Mouse (Mus musculus) right cerebral cortex, postnatal 36 days (tissue): ENCODE data around the gene Il9r.

Source experiments
- DNase-seq, 2 experiments: peaks; one replicate each; pipeline ENCODE4 v3.0.0; 2022; ENCODE audit warnings: low spot score in 2 of 2, mixed read lengths in 1 of 2

Gene Il9r

GRCm38 (mm10) chr11:32159176-32159575, 40.9 kb downstream of the Il9r start:
- DNase-seq = no peak

DNA sequence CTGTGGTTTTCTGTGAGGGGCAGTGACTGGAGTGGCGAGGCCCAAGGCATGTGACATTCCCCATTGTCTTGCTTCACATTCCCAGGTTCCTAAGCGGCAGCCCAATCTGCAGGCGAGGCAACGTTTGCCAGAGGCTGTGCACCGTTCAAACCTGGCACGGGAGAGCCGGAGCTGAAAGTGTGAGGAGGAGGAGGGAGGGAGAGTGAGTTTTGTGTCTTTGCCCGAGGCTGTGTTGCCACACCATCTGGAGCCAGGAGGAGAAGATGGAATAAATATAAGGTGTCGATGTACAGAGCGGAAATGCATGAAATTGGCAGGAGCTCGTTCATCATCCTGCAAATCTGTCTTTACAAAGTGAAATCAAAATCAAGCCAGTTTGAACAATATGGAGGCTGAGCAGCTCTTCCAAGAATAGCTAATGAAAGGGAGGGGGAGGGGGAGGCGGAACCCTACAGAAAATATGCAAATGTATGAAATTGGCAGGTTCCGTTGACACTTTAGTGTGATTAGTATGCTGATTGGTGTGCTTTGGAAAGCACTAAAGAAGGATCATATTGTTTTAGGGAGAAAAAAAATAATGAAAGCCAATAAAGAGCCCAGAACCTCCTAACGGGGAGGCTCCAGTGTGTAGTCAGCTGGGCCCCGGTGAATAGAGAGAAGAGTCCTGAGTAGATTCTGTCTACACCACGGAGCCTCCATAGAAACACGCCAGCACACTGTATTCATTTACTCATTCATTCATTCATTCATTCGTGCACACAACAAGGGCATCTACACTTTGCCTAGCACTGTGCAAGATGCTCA, 42.1 kb downstream of the Il9r start:
- peak; percentile 70 to 77 for DNase-seq

DNA sequence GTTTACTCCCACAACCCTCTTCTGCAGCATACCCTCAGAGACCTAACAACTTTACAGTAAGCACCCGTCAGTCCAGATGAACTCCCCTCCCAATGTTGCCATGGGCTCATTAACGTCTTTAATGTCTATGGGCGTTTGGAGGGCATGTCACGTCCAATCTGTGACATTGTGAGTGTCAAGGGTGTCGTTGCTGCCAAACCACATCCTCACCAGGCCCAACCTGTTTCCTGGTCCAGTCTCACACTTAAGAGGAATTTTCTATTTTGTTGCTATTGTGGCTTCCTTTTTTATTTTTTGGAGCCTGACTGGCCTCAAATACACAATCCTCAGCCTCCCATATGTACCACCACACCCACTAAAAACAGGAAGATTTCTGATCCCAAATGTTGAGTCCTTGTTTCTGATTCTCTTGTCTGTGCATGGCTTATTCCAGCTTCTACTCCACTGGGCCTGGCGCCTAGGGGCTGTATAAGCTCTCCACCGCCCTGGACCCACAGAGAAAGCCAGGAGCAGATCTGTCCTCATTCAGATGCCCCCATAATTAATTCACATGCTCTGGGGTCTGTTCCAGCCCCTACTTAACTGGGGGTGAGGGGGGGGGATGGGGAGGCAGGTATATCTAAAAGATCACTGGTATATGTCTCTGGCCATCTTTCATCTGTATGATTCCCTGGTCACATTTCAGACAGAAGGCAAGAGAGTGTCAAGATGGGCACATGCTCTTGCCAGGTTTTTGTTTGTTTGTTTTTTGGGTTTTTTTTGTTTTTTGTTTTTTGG, 43.0 kb downstream of the Il9r start:
- DNase-seq = no peak

DNA sequence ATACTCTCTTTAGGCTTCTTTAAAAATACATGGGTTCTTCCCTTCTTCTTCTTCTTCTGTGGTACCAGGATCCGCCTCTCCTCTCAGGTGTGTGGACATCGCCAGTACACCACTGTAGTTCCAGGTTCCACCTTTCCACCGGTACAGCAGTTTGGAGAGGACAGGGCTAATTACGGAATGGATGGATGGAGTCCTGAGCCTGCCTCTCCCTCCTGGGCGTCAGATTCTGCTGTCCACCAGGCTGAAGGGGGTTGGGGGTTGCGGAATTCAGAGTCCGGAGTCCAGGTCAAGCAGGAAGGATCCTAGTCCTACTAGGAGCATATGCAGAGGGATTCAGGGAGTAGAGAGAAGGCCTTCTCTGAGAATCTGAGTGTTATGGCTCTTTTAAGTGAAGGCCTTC, 46.9 kb downstream of the Il9r start:
- no peak for DNase-seq

DNA sequence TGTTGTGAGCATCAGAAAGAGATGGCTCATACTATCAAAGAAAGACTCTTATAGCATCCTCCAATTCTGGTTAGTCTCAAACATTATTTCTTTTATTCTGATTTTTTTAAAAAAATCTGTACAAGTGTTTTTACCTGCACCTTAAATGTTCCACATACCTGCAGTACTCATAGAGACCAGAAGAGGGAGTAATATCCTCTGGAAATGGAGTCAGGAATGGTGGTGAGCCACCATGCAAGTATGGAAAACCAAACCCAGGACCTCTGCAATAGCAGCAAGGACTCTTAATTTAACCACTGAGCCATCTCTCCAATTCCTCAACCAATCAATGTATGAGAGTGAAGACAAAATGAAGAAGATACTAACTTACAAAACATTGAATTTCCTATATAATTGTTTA, 47.3 kb downstream of the Il9r start:
- DNase-seq = no peak

DNA sequence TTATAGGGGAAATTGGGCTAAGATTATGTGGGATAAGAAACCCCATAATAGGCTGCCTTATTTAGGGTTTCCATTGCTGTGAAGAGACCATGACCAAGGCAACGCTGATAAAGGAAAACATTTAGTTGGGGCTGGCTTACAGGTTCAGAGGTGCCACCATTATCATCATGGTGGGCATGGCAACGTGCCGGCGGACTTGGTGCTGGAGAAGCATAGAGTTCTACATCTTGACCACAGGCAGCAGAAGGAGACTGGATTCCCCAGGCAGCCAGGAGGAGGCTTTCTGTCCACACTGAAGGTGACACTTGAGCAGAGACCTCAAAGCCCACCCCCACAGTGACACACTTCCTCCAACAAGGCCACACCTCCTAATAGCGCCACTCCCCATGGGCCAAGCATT, 48.8 kb downstream of the Il9r start:
- no peak for DNase-seq

- no peak for DNase-seq
Measured at GRCm38 (mm10) chr11:32149605-32150004, 50.5 kb downstream of the Il9r start.

DNA sequence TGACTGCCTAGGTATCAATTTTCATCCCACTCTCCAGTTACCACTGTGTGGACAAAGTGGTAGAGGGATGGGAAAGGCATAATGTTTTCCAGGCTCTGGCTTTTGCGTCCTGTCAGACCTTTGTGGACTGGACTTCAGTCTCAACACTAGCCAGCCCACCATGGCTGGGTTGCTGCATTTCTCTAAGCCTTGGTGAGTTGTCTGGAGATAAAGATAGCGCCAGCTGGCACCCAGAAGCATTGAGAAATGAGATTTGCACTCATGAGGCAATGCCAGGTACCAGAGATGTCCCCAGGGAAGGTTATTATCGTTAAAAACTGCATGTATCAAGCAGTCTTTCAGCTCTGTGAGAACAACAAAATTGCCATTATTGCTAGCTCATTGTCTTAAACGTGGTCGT, 57.3 kb downstream of the Il9r start:
- DNase-seq = no peak

- no peak for DNase-seq
Measured at GRCm38 (mm10) chr11:32141627-32142586, 58.2 kb downstream of the Il9r start.

GRCm38 (mm10) chr11:32141034-32141433, 59.0 kb downstream of the Il9r start:
- no peak for DNase-seq

DNA sequence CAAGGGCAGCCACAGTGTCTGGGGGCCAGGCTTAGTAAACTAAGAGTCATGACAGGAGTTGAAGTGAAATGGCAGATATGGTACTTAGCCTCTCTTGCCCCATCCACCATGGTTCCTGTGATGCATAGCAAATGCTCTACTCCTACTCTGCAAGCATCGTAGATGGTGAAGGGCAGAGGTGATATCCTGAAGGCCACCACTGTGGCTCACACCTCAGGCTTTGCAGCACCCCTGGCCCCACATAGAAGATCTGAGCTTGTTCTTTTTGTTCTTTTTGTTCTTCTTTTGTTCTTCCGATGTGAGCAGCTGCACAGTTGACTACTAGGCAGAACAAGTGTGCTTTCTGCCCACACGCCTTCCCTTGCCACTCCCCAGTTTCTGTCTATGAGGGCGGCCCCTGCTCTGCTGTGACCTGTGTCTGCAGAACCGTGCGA, 60.5 kb downstream of the Il9r start:
- no peak for DNase-seq

GRCm38 (mm10) chr11:32138614-32138964, 61.5 kb downstream of the Il9r start:
- DNase-seq = no peak

- no peak for DNase-seq
Measured at GRCm38 (mm10) chr11:32137719-32138613, 62.1 kb downstream of the Il9r start.
